Mouse (Mus musculus): ENCODE measurements around the gene Epm2a. TPM values are rescaled to one million over a fixed set of nuclear protein-coding genes. Genes with fewer than 3 reads are reported as not detected.
"Not testable (repeated sequence)": the region's sequence is repeated elsewhere in the genome, so short reads cannot be mapped to it uniquely, and the experiment has no call there.

The Epm2a gene
- total RNA-seq (2021), result 10 to 100 TPM; 12.6 to 12.9 TPM

- DNase-seq, result peak; percentile 87
Measured at GRCm38 (mm10) chr10:11343205-11344141, at the start of gene Epm2a. Gene Epm2a, plus strand, starts transcription at chr10:11343404.

- DNase-seq, result no peak
Measured at GRCm38 (mm10) chr10:11298418-11298817, 44.8 kb upstream of the Epm2a start.

GRCm38 (mm10) chr10:11305365-11306053 lies 37.7 kb upstream of the Epm2a start:
- DNase-seq, result peak; percentile 22

GRCm38 (mm10) chr10:11306054-11306367 lies 37.2 kb upstream of the Epm2a start:
- peak; percentile 20 for DNase-seq

GRCm38 (mm10) chr10:11309866-11310265 lies 33.3 kb upstream of the Epm2a start:
- DNase-seq, result no peak

- DNase-seq, result no peak
Measured at GRCm38 (mm10) chr10:11310481-11310880, 32.7 kb upstream of the Epm2a start.

- DNase-seq, result not testable (repeated sequence)
Measured at GRCm38 (mm10) chr10:11317856-11318454, 25.2 kb upstream of the Epm2a start.

- no peak for DNase-seq
Measured at GRCm38 (mm10) chr10:11319446-11319970, 23.7 kb upstream of the Epm2a start.

- DNase-seq, result no peak
Measured at GRCm38 (mm10) chr10:11322316-11322715, 20.9 kb upstream of the Epm2a start.

GRCm38 (mm10) chr10:11323202-11323898 lies 19.9 kb upstream of the Epm2a start:
- DNase-seq, result no peak

GRCm38 (mm10) chr10:11326526-11326925 lies 16.7 kb upstream of the Epm2a start:
- no peak for DNase-seq

GRCm38 (mm10) chr10:11344536-11345468 lies 1.6 kb downstream of the Epm2a start:
- no peak for DNase-seq

- not testable (repeated sequence) for DNase-seq
Measured at GRCm38 (mm10) chr10:11350243-11350974, 7.2 kb downstream of the Epm2a start.

GRCm38 (mm10) chr10:11354609-11355008 lies 11.4 kb downstream of the Epm2a start:
- DNase-seq, result no peak

- DNase-seq, result no peak
Measured at GRCm38 (mm10) chr10:11361985-11362692, 18.9 kb downstream of the Epm2a start.

- no peak for DNase-seq
Measured at GRCm38 (mm10) chr10:11362896-11363487, 19.8 kb downstream of the Epm2a start.

GRCm38 (mm10) chr10:11381302-11381701 lies 38.1 kb downstream of the Epm2a start:
- no peak for DNase-seq

GRCm38 (mm10) chr10:11410926-11411325 lies 67.7 kb downstream of the Epm2a start:
- no peak for DNase-seq

GRCm38 (mm10) chr10:11420071-11420470 lies 76.9 kb downstream of the Epm2a start:
- no peak for DNase-seq
